Mouse (Mus musculus): ENCODE results near the gene Dpm3. TPM values are rescaled to one million over a fixed set of nuclear protein-coding genes. Genes with fewer than 3 reads are reported as not detected.
A peak's percentile ranks its signal among the peaks of the same experiment; 100 is the strongest.

Gene Dpm3
- polyA plus RNA-seq, 1 experiment from 2014 or later = 177 TPM

- Histone ChIP-seq H3K4me1 (ENCODE audit: control insufficient read depth, insufficient read depth, low read length) (peaks cover 27% of the 10 kb centered on the region), H3K4me2 (ENCODE audit: low read depth, low read length) (peak overlapping the region; percentile 80), H3K27me3 (replicated peaks; ENCODE audit: control insufficient read depth, insufficient read depth, low read length) (0 out of 2 replicates have a peak, but pooled peaks cover 7% of the 10 kb centered on the region), H3K9me3 (ENCODE audit: control insufficient read depth, low read length) (no peaks in the 10 kb centered on the region), H3K4me3 (ENCODE audit: low read depth, low read length) (peak overlapping the region; percentile 50), H3K36me3 (ENCODE audit: control insufficient read depth, insufficient read depth, low read length) (0 out of 2 replicates have a peak, but pooled peaks cover 16% of the 10 kb centered on the region), H3K9ac (ENCODE audit: low read depth, low read length) (peak overlapping the region; percentile 71), H3K27ac (replicated peaks; ENCODE audit: low read depth, low read length) (peak overlapping the region; percentile 82)
- 46% methylated on average over 6 of the region's 7 CpGs for WGBS
- ATAC-seq (ENCODE audit: low read depth) (no peak), DNase-seq (ENCODE audit: low spot score) (no peak)
Measured at GRCm38 (mm10) chr3:89278107-89278506, 18.9 kb downstream of the Dpm3 start.

- Histone ChIP-seq H3K9me3 (ENCODE audit: control insufficient read depth, low read length) (no peaks in the 10 kb centered on the region), H3K27ac (replicated peaks; ENCODE audit: low read depth, low read length) (peak overlapping the region; percentile 82), H3K27me3 (replicated peaks; ENCODE audit: control insufficient read depth, insufficient read depth, low read length) (0 out of 2 replicates have a peak, but pooled peaks cover 7% of the 10 kb centered on the region), H3K9ac (ENCODE audit: low read depth, low read length) (peak overlapping the region; percentile 71), H3K4me3 (ENCODE audit: low read depth, low read length) (peak overlapping the region; percentile 50), H3K4me2 (ENCODE audit: low read depth, low read length) (peak overlapping the region; percentile 80), H3K4me1 (ENCODE audit: control insufficient read depth, insufficient read depth, low read length) (peaks cover 27% of the 10 kb centered on the region), H3K36me3 (ENCODE audit: control insufficient read depth, insufficient read depth, low read length) (0 out of 2 replicates have a peak, but pooled peaks cover 16% of the 10 kb centered on the region)
- DNase-seq (ENCODE audit: low spot score) = no peak
- WGBS = 18% methylated on average over 8 of the region's 8 CpGs
- no peak for ATAC-seq (ENCODE audit: low read depth)
Measured at GRCm38 (mm10) chr3:89278643-89279042, 19.5 kb downstream of the Dpm3 start.

DNA sequence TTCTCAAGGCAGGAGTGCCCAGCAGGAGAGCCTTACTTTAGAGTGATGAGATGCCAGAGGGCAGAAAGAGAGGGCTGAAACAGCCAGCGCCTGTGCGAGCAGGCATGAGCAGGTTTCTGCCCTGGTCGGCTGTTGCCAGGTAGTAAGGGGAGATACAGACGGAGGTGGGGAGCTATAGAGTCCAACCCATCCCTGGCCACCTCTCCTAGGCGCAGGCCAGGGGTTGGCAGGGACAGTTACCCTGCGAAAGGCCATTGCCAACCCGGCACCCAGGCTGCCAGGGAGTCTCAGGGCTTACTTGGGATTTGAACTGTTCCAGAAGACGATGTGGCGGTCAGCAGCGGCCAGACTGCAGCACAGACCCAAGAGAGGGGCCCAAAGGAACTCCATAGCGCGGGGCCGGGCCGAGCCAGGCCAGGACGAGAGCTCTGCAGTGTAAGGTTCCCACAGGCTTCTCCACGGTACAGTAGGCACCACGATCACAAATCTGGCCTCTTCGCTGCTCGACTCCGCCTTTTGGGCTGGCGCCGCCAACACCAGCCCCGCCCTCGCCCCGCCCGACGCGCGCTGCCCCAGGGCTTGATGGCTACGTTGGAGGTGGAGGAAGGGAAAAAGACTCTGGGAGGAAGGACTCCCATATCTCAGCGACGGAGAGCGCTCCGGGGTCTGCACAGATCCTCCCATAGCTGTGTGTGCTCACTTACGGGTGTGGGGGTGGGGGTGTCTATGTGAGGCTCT lies 20.2 kb downstream of the Dpm3 start:
- H3K9me3 ChIP-seq (ENCODE audit: control insufficient read depth, low read length) = no peaks in the 10 kb centered on the region
- peaks cover 27% of the 10 kb centered on the region for H3K4me1 ChIP-seq (ENCODE audit: control insufficient read depth, insufficient read depth, low read length)
- H3K9ac ChIP-seq (ENCODE audit: low read depth, low read length) = peak overlapping the region; percentile 71
- H3K27ac ChIP-seq (replicated peaks; ENCODE audit: low read depth, low read length) = peak overlapping the region; percentile 82
- 0 out of 2 replicates have a peak, but pooled peaks cover 13% of the 10 kb centered on the region for H3K36me3 ChIP-seq (ENCODE audit: control insufficient read depth, insufficient read depth, low read length)
- H3K4me3 ChIP-seq (ENCODE audit: low read depth, low read length) = peak overlapping the region; percentile 50
- ATAC-seq (ENCODE audit: low read depth) = peak; percentile 85
- 0 out of 2 replicates have a peak, but pooled peaks cover 7% of the 10 kb centered on the region for H3K27me3 ChIP-seq (replicated peaks; ENCODE audit: control insufficient read depth, insufficient read depth, low read length)
- H3K4me2 ChIP-seq (ENCODE audit: low read depth, low read length) = peak overlapping the region; percentile 80
- peak; percentile 92 for DNase-seq (ENCODE audit: low spot score)
- 3% methylated on average over 32 of the region's 35 CpGs for WGBS

GRCm38 (mm10) chr3:89280050-89280605 lies 21.0 kb downstream of the Dpm3 start:
- DNase-seq (ENCODE audit: low spot score) (no peak), ATAC-seq (ENCODE audit: low read depth) (no peak)
- Histone ChIP-seq H3K4me1 (ENCODE audit: control insufficient read depth, insufficient read depth, low read length) (peaks cover 27% of the 10 kb centered on the region), H3K9ac (ENCODE audit: low read depth, low read length) (peak overlapping the region; percentile 71), H3K9me3 (ENCODE audit: control insufficient read depth, low read length) (no peaks in the 10 kb centered on the region), H3K27me3 (replicated peaks; ENCODE audit: control insufficient read depth, insufficient read depth, low read length) (0 out of 2 replicates have a peak, but pooled peaks cover 7% of the 10 kb centered on the region), H3K36me3 (ENCODE audit: control insufficient read depth, insufficient read depth, low read length) (0 out of 2 replicates have a peak, but pooled peaks cover 8% of the 10 kb centered on the region), H3K4me3 (ENCODE audit: low read depth, low read length) (peak overlapping the region; percentile 50), H3K27ac (replicated peaks; ENCODE audit: low read depth, low read length) (peak overlapping the region; percentile 82), H3K4me2 (ENCODE audit: low read depth, low read length) (peak overlapping the region; percentile 80)
- under 1% methylated on average over 28 of the region's 29 CpGs for WGBS

DNA sequence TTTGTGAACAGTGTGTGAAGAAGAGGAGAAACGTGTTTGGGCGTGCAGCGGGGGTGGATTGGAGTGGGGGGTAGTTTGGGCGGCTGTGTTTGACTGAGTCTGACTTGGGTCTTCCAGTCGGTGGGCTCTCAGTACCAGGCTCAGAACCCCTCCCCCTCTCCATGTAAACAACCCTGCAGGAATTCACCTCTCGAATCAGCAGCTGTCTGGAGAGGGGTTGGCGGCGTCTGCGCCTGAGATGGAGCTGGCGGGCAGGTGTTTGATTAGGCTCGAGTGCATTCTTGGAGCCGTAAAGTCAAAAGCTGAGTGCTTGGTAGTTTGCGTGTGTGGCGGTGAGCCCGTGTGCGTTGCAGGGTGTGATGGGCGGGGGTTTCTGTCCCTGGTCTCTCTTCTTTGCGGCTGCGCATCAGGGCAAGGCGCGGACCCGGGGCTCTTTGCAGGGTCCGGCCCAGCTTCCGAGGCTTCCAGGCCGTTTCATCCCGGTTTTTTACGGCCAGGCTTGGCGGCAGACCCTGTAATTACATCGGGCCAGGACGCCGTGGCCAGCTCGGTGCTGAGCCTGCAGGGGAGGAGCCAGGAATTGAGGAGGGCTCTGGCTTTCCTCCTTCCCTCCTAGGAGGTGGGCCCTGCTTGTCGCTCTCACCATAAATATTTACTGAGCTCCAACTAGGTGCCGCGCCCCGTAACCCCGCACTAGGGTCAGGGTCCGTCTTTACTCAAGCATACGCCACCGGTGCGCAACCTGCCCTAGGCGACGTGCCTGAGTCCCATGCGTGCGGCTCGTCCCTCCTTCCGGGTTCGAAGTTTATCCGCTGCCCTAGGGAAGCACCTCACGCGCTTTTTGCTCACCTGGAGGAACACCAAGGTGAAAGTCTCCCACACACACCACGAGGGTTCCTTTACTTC lies 21.7 kb downstream of the Dpm3 start, which contains the start of gene Efna1:
Gene Efna1, minus strand, starts transcription at position 537 of the 906 bp plus-strand sequence.
- H3K27me3 ChIP-seq (replicated peaks; ENCODE audit: control insufficient read depth, insufficient read depth, low read length) = 0 out of 2 replicates have a peak, but pooled peaks cover 7% of the 10 kb centered on the region
- H3K4me3 ChIP-seq (ENCODE audit: low read depth, low read length) = peak within 1 kb of the TSS; percentile 50
- WGBS = 1% methylated on average over 45 of the region's 52 CpGs
- peaks cover 27% of the 10 kb centered on the region for H3K4me1 ChIP-seq (ENCODE audit: control insufficient read depth, insufficient read depth, low read length)
- ATAC-seq (ENCODE audit: low read depth) (peak; percentile 28; the same call in 1 of the 2 replicates), DNase-seq (ENCODE audit: low spot score) (peak; percentile 66)
- peak within 1 kb of the TSS; percentile 71 for H3K9ac ChIP-seq (ENCODE audit: low read depth, low read length)
- peak within 1 kb of the TSS; percentile 82 for H3K27ac ChIP-seq (replicated peaks; ENCODE audit: low read depth, low read length)
- no peaks in the 10 kb centered on the region for H3K9me3 ChIP-seq (ENCODE audit: control insufficient read depth, low read length)
- H3K36me3 ChIP-seq (ENCODE audit: control insufficient read depth, insufficient read depth, low read length) = 0 out of 2 replicates have a peak, but pooled peaks cover 3% of the 10 kb centered on the region
- peak within 1 kb of the TSS; percentile 80 for H3K4me2 ChIP-seq (ENCODE audit: low read depth, low read length)

DNA sequence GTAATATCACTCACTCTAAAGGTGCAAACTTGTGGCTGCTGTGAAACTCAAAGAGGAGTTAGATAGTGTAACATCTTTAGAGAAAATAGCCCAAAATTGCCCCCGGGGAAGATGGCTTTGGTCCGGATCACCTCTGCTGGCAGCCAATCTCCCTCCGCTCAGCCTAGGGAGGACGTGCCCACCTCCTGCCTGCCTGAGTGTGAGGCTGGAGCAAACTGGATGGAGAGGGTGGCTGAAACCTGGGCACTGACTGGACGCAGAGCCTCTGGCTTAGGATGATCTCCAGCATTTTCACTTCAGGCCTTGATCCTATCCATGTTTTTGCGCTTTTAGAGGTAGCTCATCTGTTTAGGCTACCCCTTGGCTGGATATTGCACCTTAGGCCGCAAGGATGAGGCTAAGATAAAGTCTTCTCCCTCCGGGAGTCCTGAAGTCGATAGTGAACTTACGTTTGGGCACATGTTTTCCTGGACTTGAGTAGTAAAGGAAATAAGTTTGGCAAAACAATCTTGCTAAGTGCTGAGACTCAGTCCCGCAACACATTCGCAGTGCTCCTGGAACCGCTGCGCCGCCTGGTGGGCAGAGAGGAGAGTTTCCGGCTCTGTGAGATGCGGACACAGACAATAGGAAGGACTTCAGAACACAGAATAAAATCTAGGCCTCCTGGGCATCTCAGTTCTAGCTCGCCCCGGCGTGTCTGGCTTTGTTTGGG lies 22.6 kb downstream of the Dpm3 start:
- Histone ChIP-seq H3K27me3 (replicated peaks; ENCODE audit: control insufficient read depth, insufficient read depth, low read length) (0 out of 2 replicates have a peak, but pooled peaks cover 7% of the 10 kb centered on the region), H3K4me1 (ENCODE audit: control insufficient read depth, insufficient read depth, low read length) (peaks cover 27% of the 10 kb centered on the region), H3K9me3 (ENCODE audit: control insufficient read depth, low read length) (no peaks in the 10 kb centered on the region), H3K9ac (ENCODE audit: low read depth, low read length) (peak overlapping the region; percentile 65; the same call in 1 of the 2 replicates), H3K27ac (replicated peaks; ENCODE audit: low read depth, low read length) (peak overlapping the region; percentile 82), H3K36me3 (ENCODE audit: control insufficient read depth, insufficient read depth, low read length) (no peaks in the 10 kb centered on the region), H3K4me3 (ENCODE audit: low read depth, low read length) (peak overlapping the region; percentile 50), H3K4me2 (ENCODE audit: low read depth, low read length) (peak overlapping the region; percentile 80)
- peak; percentile 17; the same call in 1 of the 2 replicates for ATAC-seq (ENCODE audit: low read depth)
- peak; percentile 90 for DNase-seq (ENCODE audit: low spot score)
- 15% methylated on average over 20 of the region's 20 CpGs for WGBS

GRCm38 (mm10) chr3:89282291-89282643 lies 23.1 kb downstream of the Dpm3 start:
- H3K27ac ChIP-seq (replicated peaks; ENCODE audit: low read depth, low read length) = no peak overlapping the region
- 0 out of 2 replicates have a peak, but pooled peaks cover 7% of the 10 kb centered on the region for H3K27me3 ChIP-seq (replicated peaks; ENCODE audit: control insufficient read depth, insufficient read depth, low read length)
- no peak overlapping the region; the same call in 1 of the 2 replicates for H3K4me2 ChIP-seq (ENCODE audit: low read depth, low read length)
- peaks cover 23% of the 10 kb centered on the region for H3K4me1 ChIP-seq (ENCODE audit: control insufficient read depth, insufficient read depth, low read length)
- no peak overlapping the region for H3K9ac ChIP-seq (ENCODE audit: low read depth, low read length)
- WGBS = 12% methylated on average over 4 of the region's 4 CpGs
- no peak overlapping the region for H3K4me3 ChIP-seq (ENCODE audit: low read depth, low read length)
- ATAC-seq (ENCODE audit: low read depth) (no peak), DNase-seq (ENCODE audit: low spot score) (no peak)
- H3K9me3 ChIP-seq (ENCODE audit: control insufficient read depth, low read length) = no peaks in the 10 kb centered on the region
- H3K36me3 ChIP-seq (ENCODE audit: control insufficient read depth, insufficient read depth, low read length) = no peaks in the 10 kb centered on the region

Measured in embryonic facial prominence, embryonic 14.5 days (tissue).